Mouse (Mus musculus): ENCODE data around the gene Cep41.

GRCm38 (mm10) chr6:30604342-30604867, 89.1 kb downstream of the Cep41 start:
- TF ChIP-seq CTCF (IDR thresholded peaks at IDR 0.05; ENCODE audit: low read depth) (no peak), EP300 (IDR thresholded peaks at IDR 0.05; ENCODE audit: low read depth) (no peak)
